Mouse (Mus musculus): ENCODE results near the gene Gbgt1. TPM values are rescaled to one million over a fixed set of nuclear protein-coding genes. Genes with fewer than 3 reads are reported as not detected.

Gbgt1 gene
- polyA plus RNA-seq, 1 experiment = not detected

DNA sequence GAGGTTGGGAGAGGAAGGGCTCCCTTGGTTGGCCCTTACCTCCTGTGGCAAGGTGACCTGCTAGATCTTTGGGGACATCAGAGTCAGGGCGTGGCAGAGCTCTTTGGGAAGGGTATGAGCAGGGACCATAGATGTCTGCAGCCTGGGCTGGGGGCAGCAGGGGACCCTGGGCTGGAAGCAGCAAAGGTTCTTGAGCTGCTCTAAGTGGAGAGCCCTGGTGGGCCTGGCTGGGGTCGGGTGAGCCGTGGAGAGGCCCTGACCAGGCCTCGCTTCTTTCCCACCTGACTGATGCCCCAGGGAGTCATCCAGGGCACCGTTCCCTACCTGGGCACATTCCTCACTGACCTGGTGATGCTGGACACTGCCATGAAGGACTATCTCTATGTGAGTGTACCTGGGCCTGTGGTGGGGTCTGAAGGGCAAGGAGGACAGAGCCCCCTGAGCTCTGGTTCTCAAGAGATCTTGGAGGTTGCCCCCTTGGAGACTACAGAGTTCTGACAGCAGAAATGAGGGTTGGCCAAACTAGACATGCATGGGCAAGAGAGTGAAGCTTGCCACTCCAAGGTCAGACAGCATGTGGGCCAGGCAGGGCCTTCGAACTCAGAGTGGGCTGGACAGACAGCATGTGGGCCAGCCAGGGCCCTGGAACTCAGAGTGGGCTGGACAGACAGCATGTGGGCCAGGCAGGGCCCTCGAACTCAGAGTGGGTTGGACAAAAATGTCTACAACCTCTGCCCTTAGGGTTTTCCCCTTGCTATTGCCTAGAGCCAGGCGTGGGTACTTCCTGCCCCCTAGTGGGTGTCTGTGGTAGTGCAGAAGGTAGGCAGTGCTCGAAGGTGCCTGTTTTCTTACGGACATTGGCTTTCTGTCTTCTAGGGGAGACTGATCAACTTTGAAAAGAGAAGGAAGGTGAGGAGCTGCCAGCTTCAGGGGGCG is 50.8 kb downstream of the Gbgt1 start:
- Histone ChIP-seq H3K4me1 (ENCODE audit: control insufficient read depth, insufficient read depth, low read length) (peaks cover 16% of the 10 kb centered on the region; the same call in 1 of the 2 replicates), H3K4me3 (ENCODE audit: insufficient read depth, low read depth, low read length) (no peak overlapping the region), H3K27ac (ENCODE audit: insufficient read depth, low read depth, low read length) (no peak overlapping the region)
- 51% methylated on average over 11 of the region's 11 CpGs for WGBS
- TF ChIP-seq POLR2A (IDR thresholded peaks at IDR 0.05; ENCODE audit: insufficient read depth, low read depth, low read length) (no peak), CTCF (IDR thresholded peaks at IDR 0.05; ENCODE audit: insufficient read depth, low read depth, low read length) (peak; percentile 45)

DNA sequence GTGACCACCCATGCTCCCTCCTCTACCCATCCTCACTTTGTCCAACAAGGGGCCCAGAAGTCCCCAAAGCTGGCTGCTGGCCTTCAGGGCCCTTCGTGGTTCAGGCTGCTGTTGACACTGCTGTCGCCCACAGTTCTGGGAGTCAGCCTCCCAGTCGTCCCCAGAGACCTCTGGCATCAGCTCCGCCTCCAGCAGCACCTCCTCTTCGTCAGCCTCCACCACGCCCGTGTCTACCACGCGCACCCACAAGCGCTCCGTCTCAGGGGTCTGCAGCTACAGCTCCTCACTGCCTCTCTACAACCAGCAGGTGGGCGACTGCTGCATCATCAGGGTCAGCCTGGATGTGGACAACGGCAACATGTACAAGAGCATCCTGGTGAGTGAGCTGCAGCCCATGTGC is 52.5 kb downstream of the Gbgt1 start:
- Histone ChIP-seq H3K4me3 (ENCODE audit: insufficient read depth, low read depth, low read length) (no peak overlapping the region), H3K4me1 (ENCODE audit: control insufficient read depth, insufficient read depth, low read length) (peaks cover 6% of the 10 kb centered on the region; the same call in 1 of the 2 replicates), H3K27ac (ENCODE audit: insufficient read depth, low read depth, low read length) (no peak overlapping the region)
- 86% methylated on average over 13 of the region's 13 CpGs for WGBS
- no peak for TF ChIP-seq CTCF (IDR thresholded peaks at IDR 0.05; ENCODE audit: insufficient read depth, low read depth, low read length)
- TF ChIP-seq POLR2A (IDR thresholded peaks at IDR 0.05; ENCODE audit: insufficient read depth, low read depth, low read length) = no peak

DNA sequence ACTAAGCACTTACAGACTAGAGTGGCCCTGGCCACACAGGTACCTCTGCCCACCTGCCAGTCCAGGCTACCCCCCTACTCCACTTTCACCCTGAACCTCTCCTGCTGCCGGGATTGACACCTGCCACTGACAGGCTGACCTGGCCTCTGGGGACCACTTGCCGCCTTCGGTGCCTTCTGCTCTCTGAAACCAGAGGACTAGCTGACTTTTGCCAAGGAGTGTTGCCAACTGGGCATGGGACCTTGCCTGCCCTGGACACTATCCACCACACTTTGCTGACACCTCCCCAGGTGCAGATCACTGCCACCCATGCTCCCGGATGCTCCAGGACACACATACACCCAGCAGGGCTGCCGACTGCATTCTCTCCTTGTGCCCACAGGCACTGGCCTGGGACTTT is 55.6 kb downstream of the Gbgt1 start:
- no peaks in the 10 kb centered on the region for H3K4me1 ChIP-seq (ENCODE audit: control insufficient read depth, insufficient read depth, low read length)
- 95% methylated on average over 5 of the region's 5 CpGs for WGBS
- TF ChIP-seq CTCF (IDR thresholded peaks at IDR 0.05; ENCODE audit: insufficient read depth, low read depth, low read length) (no peak), POLR2A (IDR thresholded peaks at IDR 0.05; ENCODE audit: insufficient read depth, low read depth, low read length) (no peak)
- no peak overlapping the region for H3K4me3 ChIP-seq (ENCODE audit: insufficient read depth, low read depth, low read length)
- no peak overlapping the region for H3K27ac ChIP-seq (ENCODE audit: insufficient read depth, low read depth, low read length)

Other genes starting within 250 kb of the Gbgt1 start
- not detected in 2 replicates for gene Ppp1r26, start 50.1 kb upstream of the Gbgt1 start, polyA plus RNA-seq (2012; ENCODE audit: insufficient read depth, insufficient read length, low replicate concordance, missing spikeins)
- gene 1700007K13Rik, start 30.6 kb upstream of the Gbgt1 start, polyA plus RNA-seq (2012; ENCODE audit: insufficient read depth, insufficient read length, low replicate concordance, missing spikeins) = not detected in 2 replicates
- not detected in 2 replicates for gene Mrps2, start 28.8 kb upstream of the Gbgt1 start, polyA plus RNA-seq (2012; ENCODE audit: insufficient read depth, insufficient read length, low replicate concordance, missing spikeins)
- not detected in 2 replicates for gene Gm10134, start 9.2 kb downstream of the Gbgt1 start, polyA plus RNA-seq (2012; ENCODE audit: insufficient read depth, insufficient read length, low replicate concordance, missing spikeins)
- gene Ralgds, start 16.2 kb downstream of the Gbgt1 start, polyA plus RNA-seq (2012; ENCODE audit: insufficient read depth, insufficient read length, low replicate concordance, missing spikeins) = not detected in 2 replicates
- gene Cel, start 66.5 kb downstream of the Gbgt1 start, polyA plus RNA-seq (2012; ENCODE audit: insufficient read depth, insufficient read length, low replicate concordance, missing spikeins) = not detected in 2 replicates
- not detected in 2 replicates for gene Gtf3c5, start 86.9 kb downstream of the Gbgt1 start, polyA plus RNA-seq (2012; ENCODE audit: insufficient read depth, insufficient read length, low replicate concordance, missing spikeins)
- not detected in 2 replicates for gene Gfi1b, start 125.1 kb downstream of the Gbgt1 start, polyA plus RNA-seq (2012; ENCODE audit: insufficient read depth, insufficient read length, low replicate concordance, missing spikeins)
- not detected in 2 replicates for gene Tsc1, start 144.3 kb downstream of the Gbgt1 start, polyA plus RNA-seq (2012; ENCODE audit: insufficient read depth, insufficient read length, low replicate concordance, missing spikeins)
- gene Spaca9, start 202.8 kb downstream of the Gbgt1 start, polyA plus RNA-seq (2012; ENCODE audit: insufficient read depth, insufficient read length, low replicate concordance, missing spikeins) = not detected in 2 replicates
- gene Ak8, start 203.3 kb downstream of the Gbgt1 start, polyA plus RNA-seq (2012; ENCODE audit: insufficient read depth, insufficient read length, low replicate concordance, missing spikeins) = not detected in 2 replicates

Measured in olfactory bulb, adult 2 months (tissue).